Mouse (Mus musculus): ENCODE measurements around the gene Aldh6a1.

The Aldh6a1 gene

DNA sequence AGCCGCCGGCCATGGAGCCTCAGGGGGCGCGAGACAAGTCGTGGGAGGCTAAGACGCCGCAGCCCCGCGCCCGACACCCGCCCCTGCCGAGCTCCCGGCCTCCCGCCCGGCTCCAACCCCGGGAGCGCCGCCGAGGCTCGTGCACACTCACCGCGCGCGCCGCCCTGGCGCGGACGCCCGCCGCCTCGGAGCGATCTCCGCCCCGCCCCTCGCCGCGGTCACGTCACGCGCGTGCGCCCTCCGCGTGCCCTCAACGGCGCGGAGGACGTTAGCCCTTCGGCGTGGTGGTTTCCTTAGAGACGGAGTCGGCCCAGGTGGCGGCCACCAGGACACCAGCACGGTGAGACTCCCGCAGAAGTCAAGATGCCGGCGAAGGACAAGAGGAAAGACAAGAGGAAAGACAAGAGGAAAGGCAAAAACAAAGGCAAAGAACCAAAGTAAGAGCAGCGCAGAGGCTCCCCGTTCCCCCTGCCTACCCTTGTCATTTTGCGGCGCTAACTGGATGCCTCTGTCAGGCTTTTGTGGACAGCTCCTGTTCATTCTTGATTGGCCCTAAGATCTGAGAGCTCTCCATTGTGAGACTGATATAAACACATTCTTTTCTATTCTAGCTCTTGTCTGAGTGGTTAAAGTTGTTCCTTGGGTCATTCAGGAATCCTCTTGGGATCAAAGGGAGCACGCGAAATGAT, 41.8 kb downstream of the Aldh6a1 start, which contains the start of the genes Entpd5 and Bbof1:
TSS of gene Entpd5 (minus strand) at position 211 of the 689 bp plus-strand sequence.
TSS of gene Bbof1 (plus strand) at position 253 of the 689 bp plus-strand sequence.
- peak; percentile 93 for DNase-seq

DNA sequence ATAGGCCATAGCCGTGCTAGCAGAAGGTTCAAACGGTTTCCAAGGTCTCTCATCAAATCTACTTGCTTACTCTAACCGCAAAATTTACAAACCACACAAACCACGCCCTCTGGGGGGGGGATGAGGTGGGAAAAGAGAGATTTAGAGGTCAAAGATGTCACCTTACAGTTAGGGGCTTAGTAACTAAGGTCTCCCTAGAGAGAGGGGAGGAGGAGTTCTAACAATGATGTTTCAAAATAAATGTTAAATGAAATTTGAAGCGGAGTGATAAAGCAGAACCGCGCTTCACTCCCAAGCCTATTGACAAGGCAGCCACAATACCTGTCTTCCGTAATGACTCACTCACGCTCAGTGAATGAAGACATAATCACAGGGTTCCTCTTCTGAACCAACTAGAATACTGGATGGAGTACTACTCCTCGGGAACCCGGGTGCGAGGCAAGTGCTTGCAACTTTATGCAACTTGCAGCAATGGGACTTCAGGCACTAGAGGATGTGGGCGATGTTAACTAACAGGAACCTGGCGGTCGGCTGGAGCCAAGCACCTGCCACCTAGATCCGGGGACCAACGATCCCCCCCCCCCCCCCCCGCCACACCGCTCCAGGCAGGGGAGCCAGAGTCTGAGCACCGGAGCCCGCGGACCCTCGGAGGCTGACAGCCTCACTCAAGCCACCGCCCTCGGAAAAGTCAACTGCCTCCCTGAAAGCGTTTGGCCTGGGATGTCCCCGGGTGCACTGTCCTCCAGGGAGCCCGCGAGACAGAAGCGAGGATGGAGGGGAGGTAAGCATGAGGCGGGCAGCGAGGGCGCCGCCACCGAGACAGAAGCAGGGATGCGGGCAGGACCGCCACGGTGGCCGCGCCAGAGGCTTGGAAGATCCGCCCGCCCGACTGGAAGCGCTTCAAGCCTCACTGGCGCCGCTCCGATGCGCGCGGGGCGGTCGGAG, 42.7 kb downstream of the Aldh6a1 start:
- peak; percentile 49 for DNase-seq

DNA sequence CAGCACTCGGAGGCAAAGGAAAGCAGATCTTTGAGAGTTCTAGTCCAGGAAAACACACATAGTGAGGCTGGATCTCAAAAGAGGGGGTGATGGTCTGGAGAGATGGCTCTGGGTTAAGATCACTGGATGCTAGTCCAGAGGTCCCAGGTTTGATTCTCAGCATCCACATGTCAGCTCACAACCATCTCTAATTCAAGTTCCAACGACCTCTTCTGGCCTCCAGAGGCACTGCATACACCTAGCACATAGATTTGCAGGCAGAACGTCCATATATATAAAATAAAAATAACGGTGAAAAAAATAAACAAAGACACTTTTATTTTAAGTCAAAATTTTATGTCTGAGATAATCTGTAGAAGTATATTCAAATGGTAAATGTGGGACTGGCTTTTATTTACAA, 43.5 kb downstream of the Aldh6a1 start:
- no peak for DNase-seq

DNA sequence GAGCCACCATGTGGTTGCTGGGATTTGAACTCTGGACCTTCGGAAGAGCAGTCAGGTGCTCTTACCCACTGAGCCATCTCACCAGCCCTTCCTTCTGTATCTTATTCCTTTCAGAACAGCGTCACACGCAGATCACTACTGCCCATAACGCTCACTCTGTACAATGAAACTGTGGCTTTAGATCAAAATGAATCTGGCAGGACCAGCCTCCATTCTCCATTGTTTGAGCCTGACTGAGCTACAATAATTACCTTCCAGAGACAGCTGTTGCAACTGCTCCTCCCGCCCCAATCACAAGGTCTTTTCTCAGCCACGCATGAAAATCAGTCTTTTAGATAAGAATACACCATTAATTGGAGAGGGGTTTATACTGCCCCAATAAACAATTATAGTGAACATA, 46.3 kb downstream of the Aldh6a1 start:
- no peak for DNase-seq

DNA sequence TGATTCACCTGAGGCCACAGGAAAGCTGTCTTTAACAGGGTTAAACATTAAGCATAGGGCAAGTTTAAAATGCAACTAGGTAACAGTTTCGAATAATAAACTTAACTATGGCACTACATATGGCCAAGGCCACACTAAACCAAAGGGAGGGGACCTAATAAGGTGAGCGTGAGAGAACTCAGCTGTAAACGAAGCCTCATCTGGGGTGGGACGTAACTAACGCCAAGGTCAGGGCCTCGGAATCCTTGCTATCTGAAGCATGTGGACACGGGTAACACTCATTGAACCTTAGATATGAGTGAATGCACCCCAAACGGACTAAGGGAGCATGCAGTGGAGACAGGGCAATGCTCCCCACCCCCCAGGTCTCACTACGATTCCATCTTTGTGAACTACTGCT, 47.9 kb downstream of the Aldh6a1 start:
- peak; percentile 41 for DNase-seq

DNA sequence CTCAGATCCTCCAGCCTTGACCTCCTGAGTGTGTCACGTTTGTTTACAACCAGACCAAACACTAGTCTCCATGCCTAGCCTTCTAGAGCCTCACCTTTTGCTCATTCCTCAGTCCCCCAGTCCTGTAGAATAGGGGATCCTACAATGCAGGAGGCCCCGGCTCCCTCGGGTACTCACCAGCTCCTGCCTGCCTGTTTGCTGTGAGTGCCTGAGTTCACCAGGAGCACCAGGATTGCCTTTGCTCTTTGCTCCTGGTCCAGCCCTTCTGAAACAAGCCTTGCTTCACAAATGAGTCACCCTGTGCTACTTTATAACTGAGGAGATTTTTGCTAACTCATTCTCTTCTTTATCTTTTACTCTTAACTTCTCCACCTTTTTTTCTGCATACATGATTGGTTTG, 50.2 kb downstream of the Aldh6a1 start:
- DNase-seq = peak; percentile 71

DNA sequence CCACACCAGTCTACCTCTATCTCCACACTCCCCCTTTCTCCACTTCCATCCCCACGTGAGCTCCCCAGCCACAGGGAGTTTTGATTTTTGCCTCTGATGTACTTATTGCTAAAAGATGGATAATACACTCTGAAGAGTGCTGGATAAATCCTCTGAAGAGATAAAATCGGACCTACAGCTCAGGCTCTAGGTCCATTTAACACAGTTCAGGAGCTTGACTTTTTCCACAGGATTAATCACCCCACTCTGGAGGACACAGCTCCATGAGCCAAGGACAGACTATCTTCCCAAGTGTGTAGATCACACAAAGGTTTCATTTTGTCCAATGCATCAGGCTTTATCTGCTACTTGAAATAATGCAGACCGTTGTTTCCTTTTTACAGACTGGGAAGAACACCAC, 50.7 kb downstream of the Aldh6a1 start:
- no peak for DNase-seq

DNA sequence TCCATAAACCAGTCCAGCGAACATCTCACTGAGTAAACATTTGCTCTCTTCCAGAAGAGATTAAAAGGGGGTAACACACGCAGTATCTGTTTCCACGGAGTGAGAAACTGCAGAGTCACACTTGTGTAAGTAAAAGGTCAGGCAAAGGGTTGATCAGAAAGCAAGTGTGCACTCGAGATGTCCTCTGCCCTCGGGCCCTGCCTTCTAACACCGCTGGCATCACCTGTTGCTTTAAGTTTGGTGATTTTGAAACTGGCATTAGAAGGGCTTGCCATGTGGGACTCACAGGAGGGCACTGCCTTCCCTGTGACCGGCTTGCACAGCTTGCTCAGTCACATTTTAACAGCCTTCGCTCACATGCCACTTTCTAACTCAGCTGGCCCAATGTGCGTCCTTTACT, 51.1 kb downstream of the Aldh6a1 start:
- DNase-seq = peak; percentile 63

DNA sequence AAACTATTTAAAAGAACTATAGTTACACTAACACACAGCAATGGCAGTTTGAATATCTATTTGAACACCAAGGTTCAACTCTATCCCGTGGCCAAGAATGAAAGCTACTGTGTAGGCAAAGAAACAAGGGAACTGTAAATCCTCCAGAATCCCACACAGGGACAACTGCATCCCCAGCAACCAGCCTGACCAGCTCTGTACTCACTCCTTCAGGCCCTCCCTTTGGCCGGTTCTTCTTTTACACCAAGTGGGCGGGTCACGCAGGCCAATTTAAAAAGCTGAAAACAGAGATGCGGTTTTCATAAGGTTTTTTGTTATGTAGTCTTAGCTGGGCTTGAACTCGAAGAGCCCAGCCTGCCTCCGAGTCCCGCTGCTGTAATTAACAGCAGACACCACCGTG, 51.7 kb downstream of the Aldh6a1 start:
- DNase-seq = no peak

DNA sequence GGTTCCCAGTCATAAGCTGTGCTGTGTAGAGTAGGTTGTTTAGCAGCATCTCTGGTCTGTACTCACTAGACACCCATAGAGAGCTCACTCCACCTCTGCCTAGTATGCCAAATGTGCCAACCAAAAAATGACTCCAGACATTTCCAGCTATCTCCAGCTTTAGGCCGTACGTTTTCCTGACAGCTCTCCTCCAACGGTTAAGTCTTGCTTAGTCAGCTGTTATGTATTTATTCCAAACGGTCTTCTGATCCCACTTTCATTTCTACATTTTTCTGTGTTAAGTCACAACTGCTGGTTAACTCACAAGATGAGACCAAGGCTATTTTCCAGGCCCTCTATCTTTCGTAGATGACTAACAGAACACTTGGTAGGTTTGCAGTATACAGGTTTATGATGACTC, 52.2 kb downstream of the Aldh6a1 start:
- no peak for DNase-seq

DNA sequence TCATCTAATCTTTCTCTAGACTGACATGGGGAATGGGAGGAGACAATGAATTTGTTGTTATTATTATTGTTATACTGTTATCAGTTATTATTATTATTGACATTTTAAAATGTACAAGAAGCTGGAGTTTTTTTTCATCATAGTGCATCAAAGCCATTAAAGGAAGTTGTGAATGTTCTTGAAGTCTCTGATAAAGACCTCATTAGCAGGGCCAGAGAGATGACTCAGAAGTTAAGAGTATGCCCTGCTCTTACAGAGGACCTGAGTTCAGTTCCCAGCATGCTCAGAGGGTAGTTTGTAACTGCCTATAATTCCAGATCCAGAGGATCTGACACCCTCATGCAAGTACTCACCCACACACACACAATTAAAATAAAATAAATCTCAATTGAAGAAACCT, 53.1 kb downstream of the Aldh6a1 start:
- no peak for DNase-seq

DNA sequence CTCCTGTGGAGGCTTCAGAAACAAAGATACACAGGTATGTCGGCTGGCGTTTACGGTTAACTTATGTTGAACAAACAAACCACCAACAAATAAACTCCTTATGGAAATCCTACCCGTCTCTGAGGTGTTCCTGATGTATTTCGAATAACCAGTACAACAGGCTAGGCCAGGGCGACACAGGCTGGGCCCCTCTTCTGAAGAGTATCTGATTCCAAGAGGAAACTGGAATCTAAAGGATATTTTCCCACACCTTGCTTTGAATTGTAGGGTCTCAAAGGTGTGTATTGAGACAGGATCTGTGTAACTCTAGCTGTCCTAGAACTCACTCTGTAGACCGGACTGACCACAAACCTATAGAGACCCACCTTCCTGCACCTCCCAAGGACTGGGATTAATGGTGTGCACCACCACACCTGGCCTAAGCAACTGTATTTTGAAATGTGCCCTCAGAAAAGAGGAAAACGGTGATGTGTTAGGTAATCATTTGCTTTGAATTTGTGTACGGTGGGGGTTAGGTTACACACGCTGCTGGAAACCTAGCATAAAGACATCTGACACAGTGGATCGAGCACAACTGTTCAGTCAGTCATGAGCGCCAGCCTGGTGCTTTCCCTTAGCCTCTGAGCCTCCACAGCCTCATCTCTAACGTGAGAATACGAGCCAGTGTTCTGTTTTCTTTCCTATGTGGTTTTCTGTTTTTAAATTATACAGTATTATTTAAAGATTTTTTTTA, 53.7 kb downstream of the Aldh6a1 start:
- DNase-seq = no peak

DNA sequence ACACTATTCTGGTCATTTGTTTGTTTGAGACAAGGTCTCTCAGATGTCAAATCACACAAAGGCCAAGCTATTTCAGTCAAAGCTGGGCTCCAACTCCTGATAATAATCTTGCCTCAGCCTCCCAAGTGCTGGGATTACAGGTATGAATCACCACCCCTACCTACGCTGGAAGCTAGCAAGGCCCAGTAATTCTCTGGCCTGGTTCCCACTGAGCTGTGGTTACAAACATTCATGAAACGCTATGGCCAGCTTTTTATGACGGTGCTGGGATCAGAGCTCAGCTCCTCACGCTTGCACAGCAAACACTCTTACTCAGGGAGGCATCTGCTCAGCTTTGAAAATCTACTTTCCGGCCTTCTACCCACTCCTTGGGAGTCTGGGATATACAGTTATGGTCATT, 57.0 kb downstream of the Aldh6a1 start:
- no peak for DNase-seq

DNA sequence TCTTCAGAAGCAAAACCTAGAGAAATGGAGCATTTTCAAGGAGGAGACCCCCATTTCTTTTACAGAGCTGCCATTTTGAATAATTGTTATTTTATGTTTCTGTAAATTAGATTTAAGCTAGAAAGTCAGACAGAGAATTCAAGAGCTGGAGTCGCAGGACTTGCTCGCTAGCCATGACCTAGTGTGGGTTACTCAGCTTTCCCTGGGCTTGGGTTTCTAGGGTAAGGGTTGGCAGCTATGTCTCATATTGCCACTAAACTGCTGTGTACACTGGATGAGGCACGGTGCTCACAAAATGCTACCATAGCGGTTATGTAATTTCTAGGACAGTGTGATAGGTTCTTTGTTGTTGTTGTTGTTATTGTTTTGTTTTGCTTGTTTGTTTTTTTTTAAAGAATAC, 58.1 kb downstream of the Aldh6a1 start:
- DNase-seq = no peak

DNA sequence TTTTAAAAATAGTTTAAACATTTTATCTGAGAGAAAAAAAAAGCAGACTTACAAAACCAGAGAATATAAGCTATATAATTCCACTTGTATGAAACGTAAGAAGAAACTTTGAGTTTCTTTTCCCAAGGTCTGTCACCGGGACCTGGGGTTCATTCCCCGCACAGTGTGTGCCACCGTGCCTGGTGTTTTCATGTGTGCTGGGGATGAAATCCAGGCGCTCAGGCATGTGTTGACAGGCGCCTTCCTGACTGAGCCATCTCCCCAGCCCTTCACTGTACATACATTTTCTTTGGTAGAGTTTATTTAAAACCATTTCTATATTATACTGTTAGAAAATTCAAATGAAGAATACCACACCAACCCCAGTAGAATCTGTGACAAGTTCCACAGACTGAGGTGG, 60.5 kb downstream of the Aldh6a1 start:
- no peak for DNase-seq

DNA sequence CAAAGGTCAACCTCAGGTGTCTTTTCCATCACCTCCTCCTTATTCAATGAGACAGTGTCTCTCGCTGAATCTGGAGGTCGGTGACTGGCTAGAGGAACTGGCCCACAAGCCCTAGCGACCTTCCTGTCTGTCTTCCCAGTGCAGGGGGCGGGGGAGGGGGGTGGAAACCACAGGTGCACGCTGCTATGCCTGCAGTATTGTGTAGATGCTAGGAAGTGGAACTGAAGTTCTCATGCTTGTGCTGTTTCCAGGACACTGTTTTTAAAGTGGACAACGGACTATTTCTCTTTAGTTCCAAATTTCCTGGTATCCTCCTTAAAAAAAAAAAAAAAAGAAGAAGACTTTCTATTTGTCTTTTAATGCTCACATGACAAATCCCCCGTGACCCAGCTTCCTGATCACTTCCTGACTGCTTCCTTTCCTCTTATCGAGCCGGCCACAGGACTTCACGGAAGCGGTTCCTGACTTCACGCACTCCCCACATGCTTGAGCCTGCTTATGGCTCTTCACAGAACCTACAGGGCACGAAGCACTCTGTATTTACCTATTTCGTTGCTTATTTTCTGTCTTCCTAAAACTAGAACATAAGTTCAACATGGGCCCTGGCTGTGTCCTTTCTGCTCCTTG, 61.9 kb downstream of the Aldh6a1 start:
- no peak for DNase-seq

DNA sequence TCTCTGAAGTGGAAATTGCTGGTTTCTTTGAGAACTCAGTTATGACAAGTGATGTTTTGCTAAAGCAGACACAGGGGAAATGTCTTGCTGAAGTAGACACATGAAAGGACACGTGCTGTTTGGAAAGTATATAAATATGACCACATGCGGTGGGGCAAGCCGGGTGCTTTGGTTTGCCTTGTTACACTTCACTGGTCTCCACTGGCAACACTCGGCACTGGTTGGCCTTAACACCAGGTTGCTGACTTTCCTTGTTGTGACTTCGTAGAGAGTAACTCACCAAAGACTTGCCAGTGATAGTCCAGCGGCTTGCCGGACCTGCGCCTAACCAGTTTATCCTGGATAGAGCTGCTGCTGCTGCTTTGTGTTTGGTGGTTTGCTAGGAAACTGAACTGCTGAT, 62.7 kb downstream of the Aldh6a1 start:
- DNase-seq = peak; percentile 55

DNA sequence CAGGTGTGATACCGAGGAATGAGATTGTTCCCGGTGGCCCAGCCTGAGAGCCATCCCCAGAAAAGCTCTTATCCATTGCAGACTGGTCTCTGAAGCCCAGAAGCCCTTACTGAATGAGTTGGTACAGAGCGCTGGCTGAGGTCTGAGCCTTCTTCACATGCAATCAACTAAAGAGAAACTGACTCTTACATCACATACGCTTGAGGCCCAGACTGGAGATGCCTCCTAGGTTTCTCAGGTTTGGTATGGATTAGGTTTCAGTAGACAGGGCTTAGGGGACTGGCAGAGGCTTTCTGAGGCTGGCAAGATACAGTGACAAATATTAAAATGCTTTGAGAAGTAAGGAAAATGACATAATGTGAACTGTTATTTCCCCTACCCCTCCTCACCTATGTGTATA, 65.4 kb downstream of the Aldh6a1 start:
- DNase-seq = no peak

DNA sequence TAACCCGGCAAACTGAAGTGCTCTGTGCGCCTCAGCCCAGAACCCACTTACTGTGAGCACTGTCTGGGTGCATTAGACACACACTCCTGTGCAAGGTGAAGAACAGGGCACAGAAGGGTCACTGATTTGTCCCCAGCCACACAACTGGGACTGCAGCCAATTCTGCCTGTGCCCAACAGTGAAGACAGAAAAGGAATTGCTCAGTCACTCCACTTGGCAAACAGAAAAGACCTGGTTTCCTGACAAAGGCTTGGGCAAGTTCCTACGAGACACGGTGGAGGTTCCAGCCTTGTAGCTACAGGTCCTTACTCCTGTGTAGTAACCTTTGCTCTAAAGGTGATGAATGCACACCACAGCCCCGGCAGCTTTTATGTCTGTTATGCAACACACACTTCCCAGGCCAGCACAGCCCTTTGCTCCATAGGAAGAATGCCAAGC, 66.1 kb downstream of the Aldh6a1 start:
- DNase-seq = peak; percentile 74

DNA sequence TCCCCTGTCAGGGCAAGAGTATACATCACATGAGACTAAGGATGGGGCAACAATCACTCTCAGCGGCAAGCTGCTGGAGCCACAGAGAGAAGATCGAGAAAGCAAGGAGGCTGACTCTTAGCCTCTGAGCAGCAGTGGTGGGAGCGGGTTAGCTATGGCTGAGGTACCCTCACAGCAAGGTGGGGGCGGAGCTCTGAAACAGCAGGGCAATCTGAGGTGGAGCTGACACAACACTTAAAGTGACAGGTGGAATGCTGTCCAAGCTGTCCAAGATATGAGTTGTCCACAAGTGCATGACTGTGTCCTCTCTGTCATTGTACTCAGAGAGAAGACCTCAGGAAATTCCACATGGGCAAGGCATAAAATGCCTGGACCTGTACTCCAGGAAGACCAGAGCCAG, 68.4 kb downstream of the Aldh6a1 start:
- no peak for DNase-seq

All from kidney, adult 18-20 months (tissue).